In the genomic region with DNA sequence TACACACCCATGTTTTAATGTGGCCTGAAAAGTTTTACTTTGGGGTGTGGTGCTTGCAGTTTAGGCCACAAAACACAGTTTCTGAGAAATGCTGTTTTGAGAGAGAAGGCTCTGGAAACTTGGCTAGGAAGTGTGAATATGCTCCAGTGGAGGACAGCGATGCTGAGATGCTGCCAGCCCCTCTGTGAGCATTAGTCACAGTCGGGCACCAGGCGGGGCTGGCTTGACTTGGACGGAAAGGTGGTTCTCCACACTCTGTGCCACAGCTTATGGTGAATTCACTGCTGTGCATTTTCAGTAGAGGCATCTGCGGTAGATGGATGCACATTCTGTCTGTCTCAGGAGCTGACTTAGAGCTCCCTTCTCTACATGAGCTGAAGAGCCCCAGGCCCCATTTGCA, we compare ENCODE assay signal across 15 mouse cellular contexts.
DNase-seq lines count a peak whose midpoint lies in the region; ATAC-seq and TF ChIP-seq lines count a peak whose summit lies in the region.
"Had no signal": no experiment of that assay in that cellular context is flagged by ENCODE, and none has a peak within 500 bp of the region (broad histone marks: within the 10 kb centered on the region; RNA-seq: fewer than 3 reads in every experiment).

No protein-coding gene starts in this region.

- no peak overlapping the region for H3K4me3 ChIP-seq in kidney, postnatal 0 days (replicated peaks; ENCODE audit: low read depth, low read length)
- no peak overlapping the region for H3K4me3 ChIP-seq in forebrain, embryonic 12.5 days (replicated peaks)
- H3K4me3 ChIP-seq: erythroblast, embryonic 14.5 days; heart, embryonic 15.5 days; kidney, embryonic 15.5 days; megakaryocyte, embryonic 14.5 days; myocyte had no signal

- no peaks in the 10 kb centered on the region for H3K36me3 ChIP-seq in kidney, postnatal 0 days (ENCODE audit: insufficient read depth, low read length)
- no peaks in the 10 kb centered on the region for H3K36me3 ChIP-seq in forebrain, embryonic 12.5 days (replicated peaks)
- H3K36me3 ChIP-seq: heart, embryonic 15.5 days; kidney, embryonic 15.5 days had no signal

- no peaks in the 10 kb centered on the region for H3K4me1 ChIP-seq in kidney, postnatal 0 days (replicated peaks; ENCODE audit: insufficient read depth, low read length)
- no peaks in the 10 kb centered on the region for H3K4me1 ChIP-seq in forebrain, embryonic 12.5 days
- H3K4me1 ChIP-seq: heart, embryonic 15.5 days; kidney, embryonic 15.5 days; megakaryocyte, embryonic 14.5 days had no signal

- H3K27ac ChIP-seq in kidney, postnatal 0 days = no peak overlapping the region
- no peak overlapping the region for H3K27ac ChIP-seq in forebrain, embryonic 12.5 days
- H3K27ac ChIP-seq: heart, embryonic 15.5 days; kidney, embryonic 15.5 days had no signal

- WGBS in kidney, postnatal 0 days = 84% methylated on average over 5 of the region's 5 CpGs
- 91% methylated on average over 5 of the region's 5 CpGs for whole genome bisulfite sequencing in forebrain, embryonic 12.5 days

- H3K27me3 ChIP-seq in kidney, postnatal 0 days (ENCODE audit: insufficient read depth, low read length) = no peaks in the 10 kb centered on the region
- no peaks in the 10 kb centered on the region for H3K27me3 ChIP-seq in forebrain, embryonic 12.5 days
- H3K27me3 ChIP-seq: heart, embryonic 15.5 days; kidney, embryonic 15.5 days had no signal

- no peaks in the 10 kb centered on the region for H3K9me3 ChIP-seq in kidney, postnatal 0 days (replicated peaks; ENCODE audit: low read length)
- no peaks in the 10 kb centered on the region for H3K9me3 ChIP-seq in forebrain, embryonic 12.5 days
- H3K9me3 ChIP-seq: heart, embryonic 15.5 days; kidney, embryonic 15.5 days had no signal

- peak; percentile 3 for DNase-seq in kidney, postnatal 0 days (ENCODE audit: low spot score)
- no peak for DNase-seq in kidney, postnatal 10 days
- DNase-seq in NIH3T3 (ENCODE audit: low read depth) = peak; percentile 73
- peak; percentile 35 for DNase-seq in cerebellum, adult 8-10 months
- DNase-seq in gastrocnemius, postnatal 14 days = peak; percentile 28
- DNase-seq: adrenal gland, postnatal 14 days; lung, embryonic 14.5 days; spleen, adult 18-20 months had no signal

- H3K4me2 ChIP-seq in kidney, postnatal 0 days (ENCODE audit: low read length) = no peak overlapping the region
- no peak overlapping the region for H3K4me2 ChIP-seq in forebrain, embryonic 12.5 days
- H3K4me2 ChIP-seq: heart, embryonic 15.5 days; kidney, embryonic 15.5 days; lung, embryonic 14.5 days had no signal

- no peak overlapping the region for H3K9ac ChIP-seq in kidney, postnatal 0 days (ENCODE audit: low read depth, low read length)
- no peak overlapping the region for H3K9ac ChIP-seq in forebrain, embryonic 12.5 days
- H3K9ac ChIP-seq: heart, embryonic 15.5 days; kidney, embryonic 15.5 days; lung, embryonic 14.5 days had no signal

- no peak for ATAC-seq in kidney, postnatal 0 days (replicated peaks; ENCODE audit: low FRiP score, low read depth)
- ATAC-seq in forebrain, embryonic 12.5 days (ENCODE audit: low FRiP score) = no peak
- ATAC-seq in granulocyte monocyte progenitor cell, adult 5-6 weeks (replicated peaks; ENCODE audit: poor library complexity, severe bottlenecking) = no peak

- intact Hi-C loops in gastrocnemius, postnatal 14 days (cut with DNase I; ENCODE audit: low total_unique reads) = no loop called here

- TF ChIP-seq CTCF in kidney, postnatal 0 days (IDR thresholded peaks at IDR 0.05; ENCODE audit: low read depth) = no peak
